Mouse (Mus musculus): Measurements from ENCODE around the gene Vamp8.
A peak's percentile ranks its signal among the peaks of the same experiment; 100 is the strongest.

The Vamp8 gene

GRCm38 (mm10) chr6:72370091-72370490 is 20.4 kb downstream of the Vamp8 start:
- no peak for DNase-seq

GRCm38 (mm10) chr6:72369557-72369956 is 20.9 kb downstream of the Vamp8 start:
- no peak for DNase-seq

- no peak for DNase-seq
These were observed 23.0 kb downstream of the Vamp8 start for GRCm38 (mm10) chr6:72367460-72367974.

GRCm38 (mm10) chr6:72366844-72367443 is 23.6 kb downstream of the Vamp8 start, which contains the start of gene Rnf181:
Gene Rnf181, minus strand, starts transcription at chr6:72366956.
- no peak for DNase-seq

- DNase-seq: no peak
These were observed 24.2 kb downstream of the Vamp8 start for GRCm38 (mm10) chr6:72366304-72366703.

- no peak for DNase-seq
These were observed 25.5 kb downstream of the Vamp8 start for GRCm38 (mm10) chr6:72364985-72365384.

GRCm38 (mm10) chr6:72364009-72364408 is 26.5 kb downstream of the Vamp8 start:
- DNase-seq: no peak

GRCm38 (mm10) chr6:72362132-72363028 is 28.1 kb downstream of the Vamp8 start:
- DNase-seq: peak; percentile 95

- DNase-seq: no peak
These were observed 29.4 kb downstream of the Vamp8 start for GRCm38 (mm10) chr6:72361121-72361551.

GRCm38 (mm10) chr6:72360599-72360935 is 29.9 kb downstream of the Vamp8 start:
- no peak for DNase-seq

- DNase-seq: no peak
These were observed 30.5 kb downstream of the Vamp8 start for GRCm38 (mm10) chr6:72359891-72360598.

- DNase-seq: no peak
These were observed 31.2 kb downstream of the Vamp8 start for GRCm38 (mm10) chr6:72359343-72359742.

- DNase-seq: no peak
These were observed 32.3 kb downstream of the Vamp8 start for GRCm38 (mm10) chr6:72358086-72358764.

- DNase-seq: no peak
These were observed 33.1 kb downstream of the Vamp8 start for GRCm38 (mm10) chr6:72357164-72358079.

- DNase-seq: no peak
These were observed 34.4 kb downstream of the Vamp8 start for GRCm38 (mm10) chr6:72356001-72356532.

GRCm38 (mm10) chr6:72355066-72355911 is 35.2 kb downstream of the Vamp8 start, which contains the start of gene Tmem150a:
Gene Tmem150a, plus strand, starts transcription at chr6:72355447.
- peak; percentile 55 for DNase-seq

- DNase-seq: no peak
These were observed 36.5 kb downstream of the Vamp8 start for GRCm38 (mm10) chr6:72354025-72354424.

- no peak for DNase-seq
These were observed 37.7 kb downstream of the Vamp8 start for GRCm38 (mm10) chr6:72352636-72353405.

- no peak for DNase-seq
These were observed 40.3 kb downstream of the Vamp8 start for GRCm38 (mm10) chr6:72350214-72350613.

Measured in thymus, postnatal 14 days (tissue).